Comparison of ENCODE assay signal across 10 mouse cellular contexts in the genomic region with DNA sequence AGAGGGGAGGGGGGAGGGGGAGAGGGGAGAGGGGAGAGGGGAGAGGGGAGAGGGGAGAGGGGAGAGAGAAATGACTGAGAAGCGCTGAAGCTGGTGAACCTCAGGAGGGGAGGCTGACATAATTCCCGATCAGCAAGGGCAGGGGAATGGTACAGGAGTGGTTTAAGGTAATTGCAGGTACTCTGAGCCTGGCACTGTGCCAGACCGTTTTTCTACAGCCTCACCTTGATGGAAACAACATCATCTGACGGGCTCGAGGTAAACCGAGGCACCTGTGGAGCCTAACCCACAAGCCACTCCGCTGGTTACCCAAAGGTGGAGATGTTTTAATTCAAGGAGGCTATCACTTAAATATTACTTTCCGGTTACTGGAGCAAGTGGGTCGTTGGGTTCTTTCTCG. TPM values are rescaled to one million over a fixed set of nuclear protein-coding genes. Genes with fewer than 3 reads are reported as not detected.
DNase-seq lines count a peak whose midpoint lies in the region; ATAC-seq and TF ChIP-seq lines count a peak whose summit lies in the region.
"Had no signal": no experiment of that assay in that cellular context is flagged by ENCODE, and none has a peak within 500 bp of the region (broad histone marks: within the 10 kb centered on the region; RNA-seq: fewer than 3 reads in every experiment).

No protein-coding gene starts in this region.

- no peaks in the 10 kb centered on the region for H3K9me3 ChIP-seq in liver, embryonic 12.5 days (replicated peaks)

- no peaks in the 10 kb centered on the region for H3K79me2 ChIP-seq in heart, adult 2 months (replicated peaks; ENCODE audit: control insufficient read depth, insufficient read depth, low read length)

- intact Hi-C loops in heart, adult 2 months (cut with DNase I): loop anchor here (2.0 to 5.0 kb wide), 2 partner anchors 105 to 156 kb away; no protein-coding TSS in a partner anchor

- H3K4me3 ChIP-seq in heart, adult 2 months: peak overlapping the region; percentile 60
- H3K4me3 ChIP-seq in liver, embryonic 12.5 days: peak overlapping the region; percentile 52

- TF ChIP-seq POLR2A in heart, adult 2 months (IDR thresholded peaks at IDR 0.05; ENCODE audit: insufficient read depth, low read depth, low read length): no peak

- H3K27ac ChIP-seq in heart, adult 2 months: peak overlapping the region; percentile 78
- H3K27ac ChIP-seq in liver, embryonic 12.5 days: no peak overlapping the region

- peaks cover 2% of the 10 kb centered on the region; the same call in 1 of the 2 replicates for H3K4me1 ChIP-seq in heart, adult 2 months (ENCODE audit: control insufficient read depth, insufficient read depth, low read length)
- H3K4me1 ChIP-seq in liver, embryonic 12.5 days: peaks cover 6% of the 10 kb centered on the region; the same call in 1 of the 2 replicates

- TF ChIP-seq EP300 in heart, adult 2 months (IDR thresholded peaks at IDR 0.05; ENCODE audit: insufficient read depth, low read depth, low read length): no peak

- no peak for DNase-seq in heart, adult 2 months
- DNase-seq in heart, postnatal 4 days: no peak
- DNase-seq in testis, postnatal 10 days (ENCODE audit: low spot score): peak; percentile 56
- DNase-seq in testis, postnatal 14 days (ENCODE audit: low spot score): no peak
- no peak for DNase-seq in thymus, postnatal 14 days
- no peak for DNase-seq in layer of hippocampus, adult 11-12 months (ENCODE audit: low spot score)
- DNase-seq in layer of hippocampus, adult 8-10 months (ENCODE audit: low spot score in 2 of 2): no peak

- WGBS in heart, adult 2 months: 40% methylated on average over 10 of the region's 10 CpGs
- WGBS in liver, embryonic 12.5 days (ENCODE audit: insufficient replicate concordance): 38% methylated on average over 10 of the region's 10 CpGs

- TF ChIP-seq CTCF in heart, adult 2 months (IDR thresholded peaks at IDR 0.05): no peak

- ATAC-seq in liver, embryonic 12.5 days: no peak
- ATAC-seq: activated CD4-positive, CD25-positive, alpha-beta regulatory T cell, adult 4 months had no signal

- H3K36me3 ChIP-seq in heart, adult 2 months (ENCODE audit: control insufficient read depth, insufficient read depth, low read length): peaks cover 2% of the 10 kb centered on the region; the same call in 1 of the 2 replicates
- no peaks in the 10 kb centered on the region for H3K36me3 ChIP-seq in liver, embryonic 12.5 days

- no peaks in the 10 kb centered on the region for H3K27me3 ChIP-seq in heart, adult 2 months (ENCODE audit: control insufficient read depth, insufficient read depth, low read length)
- H3K27me3 ChIP-seq in liver, embryonic 12.5 days (replicated peaks): peaks cover 51% of the 10 kb centered on the region

- H3K4me2 ChIP-seq in liver, embryonic 12.5 days: peak overlapping the region; percentile 48

- 0 out of 2 replicates have a peak overlapping the region, but pooled peaks have one; percentile 1 for H3K9ac ChIP-seq in heart, adult 2 months (ENCODE audit: low read depth, low read length)
- H3K9ac ChIP-seq in liver, embryonic 12.5 days: no peak overlapping the region

RNA-seq across cellular contexts. Expression of gene Pdzrn3, which starts 1.6 kb away (rescaled TPM):
- total RNA-seq in heart, adult 2 months (2021): 10 to 100 TPM; 28.7 to 32.2 TPM
- 19.3 and 21.8 TPM in 2 replicates for polyA plus RNA-seq in heart, adult 2 months (2012; rRNA removed)
- total RNA-seq in heart, postnatal 4 days (2021): 10 to 100 TPM; 62.6 to 68.3 TPM
- 1.4 TPM in 2 replicates for polyA plus RNA-seq in liver, embryonic 12.5 days (2016; fragmentation: Nextera tagmentation; extraction: Ambion mirVana)
- 10 to 100 TPM in 2 of 4 experiments, 1 to 10 TPM in 2; 8.9 to 11.4 (median 10.3) TPM for total RNA-seq in layer of hippocampus, adult 8-10 months (2022)
- polyA plus RNA-seq: activated CD4-positive, CD25-positive, alpha-beta regulatory T cell, adult 4 months; erythroblast, embryonic 14.5 days had no signal
